Mouse (Mus musculus) embryonic fibroblast, embryonic 13.5 days (primary cell): Measurements from ENCODE around the gene Atp6v0d1. TPM values are rescaled to one million over a fixed set of nuclear protein-coding genes. Genes with fewer than 3 reads are reported as not detected.

Experiments used
- H3K27ac ChIP-seq: 2 replicates; pipeline ENCODE4 v1.5.1; 2012; ENCODE audit warnings: low read length, control low read depth, inconsistent platforms; ENCODE audit not compliant: insufficient read depth
- H3K4me1 ChIP-seq: 2 replicates; pipeline ENCODE4 v1.6.1; 2011; ENCODE audit warnings: low read length; ENCODE audit not compliant: control insufficient read depth, insufficient read depth
- H3K4me3 ChIP-seq: 2 replicates; pipeline ENCODE4 v1.5.1; 2011; ENCODE audit warnings: mild to moderate bottlenecking, control low read depth, low read length; ENCODE audit not compliant: insufficient read depth
- CTCF ChIP-seq: IDR thresholded peaks from 2 replicates; pipeline ENCODE4 v1.5.1; 2011; ENCODE audit warnings: mild to moderate bottlenecking, control low read depth, low read length, moderate library complexity, borderline replicate concordance; ENCODE audit not compliant: insufficient read depth
- POLR2A ChIP-seq: IDR thresholded peaks from 2 replicates; pipeline ENCODE4 v1.6.1; 2011; ENCODE audit warnings: low read depth, mild to moderate bottlenecking, control low read depth, low read length, moderate library complexity
- polyA plus RNA-seq: library from polyadenylated mRNA; stranded (reverse); fragments of >200 nt; gene quantifications from 2 replicates; pipeline ENCODE4 v1.2.4, GENCODE M21; 2011; ENCODE audit warnings: low read depth; ENCODE audit not compliant: missing spikeins, insufficient read length

Atp6v0d1 gene
- polyA plus RNA-seq, 1 experiment, result 134 TPM

- Histone ChIP-seq H3K4me1 (no peaks in the 10 kb centered on the region), H3K4me3 (no peak overlapping the region), H3K27ac (no peak overlapping the region)
- TF ChIP-seq CTCF, result no peak
- TF ChIP-seq POLR2A, result no peak
Measured at GRCm38 (mm10) chr8:105527110-105527509, 38.7 kb downstream of the Atp6v0d1 start.

- no peak overlapping the region for H3K4me3 ChIP-seq
- no peak overlapping the region for H3K27ac ChIP-seq
- no peak for TF ChIP-seq CTCF
- no peak for TF ChIP-seq POLR2A
- 0 out of 2 replicates have a peak, but pooled peaks cover 4% of the 10 kb centered on the region for H3K4me1 ChIP-seq
Measured at GRCm38 (mm10) chr8:105522890-105523289, 43.0 kb downstream of the Atp6v0d1 start.

GRCm38 (mm10) chr8:105521995-105522769 lies 43.7 kb downstream of the Atp6v0d1 start:
- Histone ChIP-seq H3K27ac (no peak overlapping the region), H3K4me1 (0 out of 2 replicates have a peak, but pooled peaks cover 4% of the 10 kb centered on the region), H3K4me3 (no peak overlapping the region)
- TF ChIP-seq POLR2A, result no peak
- no peak for TF ChIP-seq CTCF

- no peak overlapping the region for H3K27ac ChIP-seq
- H3K4me3 ChIP-seq, result no peak overlapping the region
- TF ChIP-seq POLR2A, result no peak
- TF ChIP-seq CTCF, result no peak
- H3K4me1 ChIP-seq, result 0 out of 2 replicates have a peak, but pooled peaks cover 4% of the 10 kb centered on the region
Measured at GRCm38 (mm10) chr8:105521061-105521460, 44.8 kb downstream of the Atp6v0d1 start.

GRCm38 (mm10) chr8:105520521-105520920 lies 45.3 kb downstream of the Atp6v0d1 start:
- TF ChIP-seq POLR2A (no peak), CTCF (no peak)
- Histone ChIP-seq H3K4me1 (0 out of 2 replicates have a peak, but pooled peaks cover 4% of the 10 kb centered on the region), H3K27ac (no peak overlapping the region), H3K4me3 (no peak overlapping the region)

- Histone ChIP-seq H3K4me1 (peaks cover 8% of the 10 kb centered on the region), H3K4me3 (no peak overlapping the region)
- TF ChIP-seq POLR2A, result no peak
- TF ChIP-seq CTCF, result no peak
Measured at GRCm38 (mm10) chr8:105519591-105519990, 46.3 kb downstream of the Atp6v0d1 start.

GRCm38 (mm10) chr8:105518436-105519313 lies 47.2 kb downstream of the Atp6v0d1 start, which contains the start of gene Hsd11b2:
Gene Hsd11b2 (plus strand): TSS chr8:105518755.
- H3K4me1 ChIP-seq, result peaks cover 11% of the 10 kb centered on the region
- TF ChIP-seq CTCF, result no peak

More at GRCm38 (mm10) chr8:105519591-105519990, 46.3 kb downstream of the Atp6v0d1 start:
- no peak overlapping the region for H3K27ac ChIP-seq

GRCm38 (mm10) chr8:105517346-105517745 lies 48.5 kb downstream of the Atp6v0d1 start:
- H3K27ac ChIP-seq, result no peak overlapping the region
- TF ChIP-seq CTCF (no peak), POLR2A (no peak)
- H3K4me1 ChIP-seq, result peaks cover 11% of the 10 kb centered on the region
- H3K4me3 ChIP-seq, result no peak overlapping the region

More at GRCm38 (mm10) chr8:105518436-105519313, 47.2 kb downstream of the Atp6v0d1 start, which contains the start of gene Hsd11b2:
- H3K4me3 ChIP-seq, result 0 out of 2 replicates have a peak within 1 kb of the TSS, but pooled peaks have one; percentile 8
- no peak within 1 kb of the TSS for H3K27ac ChIP-seq

GRCm38 (mm10) chr8:105516018-105516645 lies 49.7 kb downstream of the Atp6v0d1 start:
- Histone ChIP-seq H3K4me3 (no peak overlapping the region), H3K27ac (no peak overlapping the region), H3K4me1 (peaks cover 11% of the 10 kb centered on the region)
- TF ChIP-seq POLR2A, result no peak
- TF ChIP-seq CTCF, result peak; percentile 94
